Mouse (Mus musculus) neural tube, embryonic 12.5 days (tissue): ENCODE results near the gene Ggps1. TPM values are rescaled to one million over a fixed set of nuclear protein-coding genes. Genes with fewer than 3 reads are reported as not detected.
"Not testable (repeated sequence)": the region's sequence is repeated elsewhere in the genome, so short reads cannot be mapped to it uniquely, and the experiment has no call there.

Experiments
- ATAC-seq: fragments of 200-750 bp; cut with Nextera tagmentation; 2 replicates; pipeline ENCODE4 v1.8.0; 2017; ENCODE audit warnings: low read depth, mild to moderate bottlenecking, moderate TSS enrichment, moderate library complexity; ENCODE audit not compliant: low FRiP score
- H3K27ac ChIP-seq: fragments of 300-500 bp; sonication (generic); 2 replicates; pipeline ENCODE4 v1.5.1; 2016
- H3K27me3 ChIP-seq: fragments of 300-500 bp; sonication (generic); replicated peaks from 2 replicates; pipeline ENCODE4 v1.6.1; 2016; ENCODE audit warnings: mild to moderate bottlenecking
- H3K36me3 ChIP-seq: fragments of 300-500 bp; sonication (generic); 2 replicates; pipeline ENCODE4 v1.6.1; 2016; ENCODE audit warnings: mild to moderate bottlenecking
- H3K4me1 ChIP-seq: fragments of 300-500 bp; sonication (generic); 2 replicates; pipeline ENCODE4 v1.6.1; 2016
- H3K4me2 ChIP-seq: fragments of 300-500 bp; sonication (generic); replicated peaks from 2 replicates; pipeline ENCODE4 v1.6.1; 2016; ENCODE audit warnings: mild to moderate bottlenecking
- H3K4me3 ChIP-seq: fragments of 300-500 bp; sonication (generic); 2 replicates; pipeline ENCODE4 v1.5.1; 2016
- H3K9ac ChIP-seq: fragments of 300-500 bp; sonication (generic); 2 replicates; pipeline ENCODE4 v1.6.1; 2016; ENCODE audit warnings: mild to moderate bottlenecking
- H3K9me3 ChIP-seq: fragments of 300-500 bp; sonication (generic); 2 replicates; pipeline ENCODE4 v1.6.1; 2016; ENCODE audit warnings: mild to moderate bottlenecking
- WGBS: fragments of 180-500 bp; shearing (Covaris S2); methylation state at CpG from one replicate; pipeline ENCODE4 v1.1.7; 2016; 5-methylcytosine and 5-hydroxymethylcytosine counted together
- polyA plus RNA-seq: library from polyadenylated mRNA; unstranded; fragments of >200 nt; fragmentation: Nextera tagmentation; extraction: Ambion mirVana; gene quantifications from 2 replicates; pipeline ENCODE4 v1.2.1, GENCODE M21; 2016

The Ggps1 gene
- polyA plus RNA-seq, 1 experiment from 2014 or later, result 72.9 TPM

GRCm38 (mm10) chr13:14063942-14064271, 619 bp upstream of the Ggps1 start:
- ATAC-seq, result peak; percentile 49
- H3K9ac ChIP-seq, result peak overlapping the region; percentile 98
- WGBS, result 3% methylated on average over 27 of the region's 31 CpGs
- peaks cover 21% of the 10 kb centered on the region for H3K4me1 ChIP-seq
- peak overlapping the region; percentile 99 for H3K4me3 ChIP-seq
- H3K27me3 ChIP-seq, result no peaks in the 10 kb centered on the region
- no peaks in the 10 kb centered on the region; the same call in 1 of the 2 replicates for H3K36me3 ChIP-seq
- H3K9me3 ChIP-seq, result no peaks in the 10 kb centered on the region
- H3K27ac ChIP-seq, result peak overlapping the region; percentile 96
- peak overlapping the region; percentile 69 for H3K4me2 ChIP-seq

DNA sequence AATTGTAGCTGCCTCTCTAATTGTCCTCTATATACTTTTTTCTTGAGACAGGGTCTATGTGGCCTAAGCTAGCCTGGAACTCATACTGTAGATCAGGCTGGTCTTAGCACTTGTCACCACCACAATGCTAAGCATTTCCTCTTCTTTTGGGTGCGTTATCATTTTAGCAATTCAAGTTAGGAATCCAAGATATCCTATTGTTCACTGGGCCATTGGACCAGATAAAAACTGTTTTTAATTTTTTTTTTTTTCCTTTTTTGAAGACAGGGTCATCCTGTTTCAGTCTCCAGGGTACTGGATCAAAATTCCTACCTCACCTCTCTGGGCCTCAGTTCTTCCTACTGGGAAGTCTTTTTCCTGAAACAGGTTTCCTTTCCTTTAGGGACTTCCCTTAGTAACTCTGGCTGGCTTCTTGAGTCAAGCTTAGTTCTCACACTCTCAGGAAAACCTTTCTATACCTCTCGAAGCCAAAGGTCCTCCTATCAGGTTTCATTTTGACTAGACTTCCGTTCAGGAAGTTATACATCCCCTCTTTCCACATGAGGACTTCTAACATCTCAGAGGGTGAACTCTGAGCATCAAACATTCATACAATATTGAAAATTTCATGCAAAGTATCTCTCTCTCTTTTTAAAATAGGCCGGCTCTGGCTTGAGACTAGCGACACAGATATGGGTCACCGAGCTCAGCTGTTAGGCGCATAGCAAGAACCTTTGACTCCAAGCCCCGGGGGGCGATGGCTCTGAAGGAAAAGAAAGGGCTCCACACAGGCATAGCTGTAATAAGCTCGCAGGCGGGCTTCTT, 877 bp downstream of the Ggps1 start:
- ATAC-seq, result no peak
- Histone ChIP-seq H3K27ac (peak overlapping the region; percentile 69), H3K36me3 (peaks cover 1% of the 10 kb centered on the region; the same call in 1 of the 2 replicates), H3K4me1 (peaks cover 21% of the 10 kb centered on the region), H3K4me2 (peak overlapping the region; percentile 82), H3K9me3 (no peaks in the 10 kb centered on the region), H3K27me3 (no peaks in the 10 kb centered on the region), H3K4me3 (peak overlapping the region; percentile 65), H3K9ac (peak overlapping the region; percentile 76)
- 5% methylated on average over 11 of the region's 11 CpGs for WGBS

DNA sequence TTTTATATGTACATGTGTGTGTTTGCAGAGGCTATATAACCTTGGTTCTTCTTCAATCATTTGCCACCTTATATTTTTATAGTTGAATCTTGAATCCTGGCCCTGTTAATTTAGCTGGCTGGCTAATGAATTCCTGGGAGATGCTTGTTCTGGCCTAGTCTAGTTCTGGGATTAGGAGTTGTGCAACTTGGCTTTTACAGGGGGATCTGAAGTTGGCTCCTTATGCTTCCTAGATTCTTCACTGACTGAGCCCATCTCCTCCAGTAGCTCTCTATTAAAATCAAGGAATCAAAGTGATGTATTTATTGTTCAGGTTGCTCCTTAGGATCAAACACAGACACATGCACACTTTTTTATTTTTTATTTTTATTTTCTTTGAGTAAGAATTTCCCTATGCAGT, 3.7 kb downstream of the Ggps1 start:
- no peaks in the 10 kb centered on the region for H3K27me3 ChIP-seq
- H3K9ac ChIP-seq, result no peak overlapping the region
- H3K4me3 ChIP-seq, result no peak overlapping the region
- no peak overlapping the region for H3K27ac ChIP-seq
- peaks cover 10% of the 10 kb centered on the region for H3K4me1 ChIP-seq
- H3K9me3 ChIP-seq, result no peaks in the 10 kb centered on the region
- H3K4me2 ChIP-seq, result no peak overlapping the region
- H3K36me3 ChIP-seq, result peaks cover 22% of the 10 kb centered on the region
- ATAC-seq, result no peak

DNA sequence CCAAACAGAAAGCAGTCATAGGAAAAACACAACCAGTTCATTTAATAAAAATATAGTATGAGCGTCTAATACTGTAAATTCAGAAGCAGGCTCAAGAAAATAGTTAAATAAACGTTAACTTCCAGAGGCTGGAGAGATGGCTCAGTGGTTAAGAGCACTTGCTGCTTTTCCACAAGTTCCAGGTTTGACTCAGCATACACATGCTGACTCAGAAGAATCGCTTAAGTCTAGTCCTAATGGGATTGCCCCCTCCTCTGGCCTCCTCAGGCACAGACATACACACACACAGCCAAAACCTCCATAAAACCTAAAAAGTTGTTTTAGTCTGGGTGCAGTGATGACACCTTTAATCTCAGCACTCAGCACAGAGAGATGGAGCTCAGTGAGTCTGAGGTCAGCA, 6.5 kb downstream of the Ggps1 start:
- Histone ChIP-seq H3K9me3 (no peaks in the 10 kb centered on the region), H3K27ac (no peak overlapping the region), H3K36me3 (peaks cover 48% of the 10 kb centered on the region), H3K9ac (no peak overlapping the region), H3K4me3 (no peak overlapping the region), H3K4me1 (0 out of 2 replicates have a peak, but pooled peaks cover 5% of the 10 kb centered on the region), H3K27me3 (no peaks in the 10 kb centered on the region), H3K4me2 (no peak overlapping the region)
- 96% methylated on average over 3 of the region's 3 CpGs for WGBS
- no peak for ATAC-seq

- Histone ChIP-seq H3K36me3 (peaks cover 68% of the 10 kb centered on the region), H3K4me2 (no peak overlapping the region), H3K27ac (no peak overlapping the region), H3K4me3 (no peak overlapping the region), H3K9me3 (no peaks in the 10 kb centered on the region), H3K9ac (no peak overlapping the region), H3K27me3 (no peaks in the 10 kb centered on the region), H3K4me1 (no peaks in the 10 kb centered on the region)
- 100% methylated on average over 1 of the region's 1 CpGs for WGBS
- no peak for ATAC-seq
Measured at GRCm38 (mm10) chr13:14049878-14050277, 13.4 kb downstream of the Ggps1 start.

DNA sequence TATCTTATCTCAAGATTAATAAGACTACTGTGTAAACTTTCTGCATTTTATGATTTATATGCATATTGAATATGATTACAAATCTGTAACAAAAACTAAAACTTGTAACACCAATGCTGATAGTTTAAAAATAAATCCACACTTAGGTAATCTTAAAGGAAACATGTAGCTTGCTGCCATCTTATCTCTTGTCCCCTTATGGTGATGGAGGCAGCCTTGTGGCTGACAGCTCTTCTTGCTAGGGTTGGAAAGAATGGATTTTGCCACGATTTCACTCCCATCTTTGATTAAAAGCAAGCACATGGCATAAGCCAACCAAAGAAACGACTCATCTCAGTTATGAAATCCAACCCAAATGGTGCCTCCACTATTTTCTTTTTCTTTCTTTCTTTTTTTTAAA, 18.8 kb downstream of the Ggps1 start:
- 0 out of 2 replicates have a peak, but pooled peaks cover 3% of the 10 kb centered on the region for H3K4me1 ChIP-seq
- ATAC-seq, result no peak

GRCm38 (mm10) chr13:14043851-14044250, 19.4 kb downstream of the Ggps1 start:
- no peak overlapping the region for H3K9ac ChIP-seq
- no peak overlapping the region for H3K4me2 ChIP-seq
- H3K27me3 ChIP-seq, result no peaks in the 10 kb centered on the region
- no peak overlapping the region for H3K27ac ChIP-seq
- H3K36me3 ChIP-seq, result peaks cover 19% of the 10 kb centered on the region; the same call in 1 of the 2 replicates
- H3K4me1 ChIP-seq, result 0 out of 2 replicates have a peak, but pooled peaks cover 4% of the 10 kb centered on the region
- no peak for ATAC-seq
- no peak overlapping the region for H3K4me3 ChIP-seq
- H3K9me3 ChIP-seq, result no peaks in the 10 kb centered on the region

More for the DNA sequence above, 18.8 kb downstream of the Ggps1 start:
- H3K9me3 ChIP-seq, result no peaks in the 10 kb centered on the region
- no peak overlapping the region for H3K4me2 ChIP-seq
- H3K36me3 ChIP-seq, result peaks cover 26% of the 10 kb centered on the region
- no peaks in the 10 kb centered on the region for H3K27me3 ChIP-seq
- H3K4me3 ChIP-seq, result no peak overlapping the region
- H3K9ac ChIP-seq, result no peak overlapping the region
- H3K27ac ChIP-seq, result no peak overlapping the region
- WGBS, result 78% methylated on average over 2 of the region's 2 CpGs

DNA sequence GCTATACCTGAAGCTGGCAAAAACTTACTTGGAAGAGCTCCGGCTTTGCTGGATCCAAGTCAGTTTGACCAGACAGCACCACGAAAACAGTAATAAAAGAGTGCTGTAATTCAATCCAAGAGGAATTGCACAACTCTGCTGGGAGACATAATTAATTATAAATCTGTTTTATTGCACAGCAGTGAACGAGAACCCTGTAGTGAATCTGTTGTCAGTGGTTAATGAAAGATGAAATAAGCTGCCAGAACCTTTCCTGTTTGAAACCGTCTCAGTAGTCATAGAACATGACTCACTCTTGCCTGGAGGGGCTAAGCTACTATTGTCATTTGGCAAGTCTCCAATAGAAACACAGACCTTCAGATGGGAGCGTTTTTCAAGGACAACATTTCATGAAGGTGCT, 23.1 kb downstream of the Ggps1 start:
- Histone ChIP-seq H3K4me1 (peaks cover 10% of the 10 kb centered on the region; the same call in 1 of the 2 replicates), H3K4me2 (peak overlapping the region; percentile 89), H3K27ac (no peak overlapping the region), H3K9ac (no peak overlapping the region), H3K36me3 (no peaks in the 10 kb centered on the region), H3K27me3 (no peaks in the 10 kb centered on the region), H3K9me3 (no peaks in the 10 kb centered on the region), H3K4me3 (peak overlapping the region; percentile 69)
- 32% methylated on average over 5 of the region's 5 CpGs for WGBS
- peak; percentile 5; the same call in 1 of the 2 replicates for ATAC-seq

- WGBS, result 2% methylated on average over 35 of the region's 35 CpGs
- Histone ChIP-seq H3K9me3 (no peaks in the 10 kb centered on the region), H3K9ac (peak within 1 kb of the TSS; percentile 79), H3K36me3 (no peaks in the 10 kb centered on the region), H3K27me3 (no peaks in the 10 kb centered on the region), H3K27ac (peak within 1 kb of the TSS; percentile 85), H3K4me1 (peaks cover 10% of the 10 kb centered on the region; the same call in 1 of the 2 replicates), H3K4me3 (peak within 1 kb of the TSS; percentile 69), H3K4me2 (peak within 1 kb of the TSS; percentile 89)
- peak; percentile 97 for ATAC-seq
Measured at GRCm38 (mm10) chr13:14039292-14039965, 23.9 kb downstream of the Ggps1 start, which contains the start of gene Tbce. Gene Tbce, minus strand, starts transcription at chr13:14039638.

DNA sequence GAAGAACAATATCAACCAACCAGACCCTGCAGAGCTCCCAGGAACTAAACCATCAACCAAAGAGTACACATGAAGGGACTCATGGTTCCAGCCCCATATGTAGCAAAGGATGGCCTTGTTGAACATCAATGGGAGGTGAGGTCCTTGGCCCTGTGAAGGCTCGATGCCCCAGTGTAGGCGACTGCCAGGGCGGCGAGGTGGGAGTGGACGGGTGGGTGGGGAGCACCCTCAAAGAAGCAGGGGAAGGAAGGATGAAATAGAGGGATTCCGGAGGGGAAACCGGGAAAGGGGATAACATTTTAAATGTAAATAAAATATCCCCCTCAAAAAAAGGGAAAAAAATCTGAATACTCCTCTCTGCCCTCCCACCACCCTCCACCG, 24.4 kb downstream of the Ggps1 start:
- H3K4me3 ChIP-seq, result peak overlapping the region; percentile 69
- H3K4me2 ChIP-seq, result peak overlapping the region; percentile 89
- peak; percentile 69 for ATAC-seq
- WGBS, result 0% methylated on average over 8 of the region's 8 CpGs
- peak overlapping the region; percentile 79 for H3K9ac ChIP-seq
- peak overlapping the region; percentile 26; the same call in 1 of the 2 replicates for H3K27ac ChIP-seq
- H3K4me1 ChIP-seq, result peaks cover 10% of the 10 kb centered on the region; the same call in 1 of the 2 replicates
- no peaks in the 10 kb centered on the region for H3K36me3 ChIP-seq
- H3K9me3 ChIP-seq, result no peaks in the 10 kb centered on the region
- no peaks in the 10 kb centered on the region for H3K27me3 ChIP-seq

- 87% methylated on average over 11 of the region's 11 CpGs for WGBS
Measured at GRCm38 (mm10) chr13:14035875-14036630, 27.2 kb downstream of the Ggps1 start.

DNA sequence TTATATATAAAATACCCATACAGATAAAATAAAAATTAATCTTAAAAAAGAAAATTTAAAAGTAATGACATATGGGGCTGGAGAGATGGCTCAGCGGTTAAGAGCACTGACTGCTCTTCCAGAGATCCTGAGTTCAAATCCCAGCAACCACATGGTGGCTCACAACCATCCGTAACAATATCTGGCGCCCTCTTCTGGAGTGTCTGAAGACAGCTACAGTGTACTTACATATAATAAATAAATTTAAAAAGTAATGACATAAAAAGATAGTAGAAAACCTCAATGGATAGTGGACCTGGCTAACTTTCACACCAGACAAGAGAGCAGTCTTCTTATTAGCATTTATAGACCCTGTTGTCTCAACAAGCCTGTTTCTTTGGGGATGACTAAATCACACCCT, 27.9 kb downstream of the Ggps1 start:
- not testable (repeated sequence) for H3K4me1 ChIP-seq, H3K9ac ChIP-seq, H3K4me2 ChIP-seq, H3K9me3 ChIP-seq, H3K36me3 ChIP-seq, ATAC-seq, H3K4me3 ChIP-seq, H3K27ac ChIP-seq, H3K27me3 ChIP-seq
- WGBS, result 93% methylated on average over 3 of the region's 3 CpGs

More at GRCm38 (mm10) chr13:14035875-14036630, 27.2 kb downstream of the Ggps1 start:
- Histone ChIP-seq H3K9me3 (no peaks in the 10 kb centered on the region), H3K9ac (no peak overlapping the region), H3K4me3 (no peak overlapping the region), H3K36me3 (no peaks in the 10 kb centered on the region), H3K4me2 (no peak overlapping the region), H3K4me1 (peaks cover 10% of the 10 kb centered on the region; the same call in 1 of the 2 replicates), H3K27ac (no peak overlapping the region), H3K27me3 (no peaks in the 10 kb centered on the region)
- no peak for ATAC-seq
